Mouse (Mus musculus) olfactory bulb, adult 2 months (tissue): ENCODE measurements around the gene Fdx1. TPM values are rescaled to one million over a fixed set of nuclear protein-coding genes. Genes with fewer than 3 reads are reported as not detected.

Experiments used
- H3K27ac ChIP-seq: fragments of 200-500 bp; 2 replicates; pipeline ENCODE4 v1.5.1; 2012; ENCODE audit warnings: low read depth, low read length; ENCODE audit not compliant: insufficient read depth
- H3K4me1 ChIP-seq: fragments of 200-500 bp; 2 replicates; pipeline ENCODE4 v1.6.1; 2012; ENCODE audit warnings: low read length; ENCODE audit not compliant: control insufficient read depth, insufficient read depth
- H3K4me3 ChIP-seq: fragments of 200-500 bp; 2 replicates; pipeline ENCODE4 v1.5.1; 2012; ENCODE audit warnings: mild to moderate bottlenecking, low read depth, low read length, moderate library complexity; ENCODE audit not compliant: insufficient read depth
- CTCF ChIP-seq: fragments of 200-500 bp; IDR thresholded peaks from 2 replicates; pipeline ENCODE4 v1.5.1; 2012; ENCODE audit warnings: low read depth, mild to moderate bottlenecking, low read length, moderate library complexity; ENCODE audit not compliant: insufficient read depth
- POLR2A ChIP-seq: fragments of 200-500 bp; IDR thresholded peaks from 2 replicates; pipeline ENCODE4 v1.6.1; 2012; ENCODE audit warnings: mild to moderate bottlenecking, low read depth, low read length, moderate library complexity; ENCODE audit not compliant: insufficient read depth
- WGBS: fragments of 180-500 bp; shearing (Covaris S2); methylation state at CpG from one replicate; pipeline ENCODE4 v1.1.7; 2018; 5-methylcytosine and 5-hydroxymethylcytosine counted together
- polyA plus RNA-seq: library from polyadenylated mRNA; stranded (reverse); fragments of >200 nt; gene quantifications from 2 replicates; pipeline ENCODE4 v1.2.4, GENCODE M21; 2012; ENCODE audit warnings: low replicate concordance; ENCODE audit not compliant: missing spikeins, insufficient read depth, insufficient read length

Fdx1 gene
- polyA plus RNA-seq = not detected in 2 replicates

DNA sequence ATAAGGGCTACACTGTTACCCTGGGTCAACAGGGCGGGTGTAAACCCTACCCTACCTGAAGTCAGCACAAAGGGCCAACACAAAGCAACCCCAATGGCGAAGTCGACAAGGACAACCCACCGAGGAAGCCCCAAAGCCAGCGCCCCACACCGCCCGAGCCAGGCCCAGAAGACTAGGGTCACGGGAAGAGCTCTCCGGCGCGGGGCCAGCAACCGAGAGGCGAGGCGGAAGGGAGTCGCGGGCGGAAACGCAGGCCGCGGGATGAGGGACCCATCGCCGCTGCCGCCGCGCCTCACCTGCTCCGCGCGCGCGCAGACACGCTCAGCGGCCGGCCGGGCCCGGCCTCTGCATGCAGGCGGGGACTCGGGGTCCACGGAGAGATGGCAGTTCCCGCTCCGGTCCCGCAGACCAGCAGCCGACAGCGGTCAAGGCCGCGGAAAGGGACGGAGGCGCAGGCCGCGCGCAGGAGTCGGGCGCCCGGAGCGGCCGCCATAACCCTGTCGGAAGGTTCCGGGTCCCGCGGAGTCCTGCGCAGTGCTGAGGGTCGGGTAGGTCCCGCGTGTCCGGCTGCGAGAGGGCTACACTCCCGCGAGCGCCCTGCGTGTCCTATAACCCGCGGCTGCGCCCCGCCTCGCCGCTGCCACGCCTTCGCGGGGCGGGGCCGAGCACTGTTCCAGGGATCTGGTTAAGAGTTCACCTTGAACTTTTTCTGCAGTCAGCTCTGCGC is at the start of gene Fdx1:
Gene Fdx1 (minus strand): TSS at position 582 of the 727 bp plus-strand sequence.
- under 1% methylated on average over 75 of the region's 81 CpGs for WGBS
- Histone ChIP-seq H3K27ac (peak within 1 kb of the TSS; percentile 37; the same call in 1 of the 2 replicates), H3K4me1 (no peaks in the 10 kb centered on the region; the same call in 1 of the 2 replicates), H3K4me3 (peak within 1 kb of the TSS; percentile 79)
- TF ChIP-seq CTCF (no peak), POLR2A (peak; percentile 57; the same call in 1 of the 2 replicates)

DNA sequence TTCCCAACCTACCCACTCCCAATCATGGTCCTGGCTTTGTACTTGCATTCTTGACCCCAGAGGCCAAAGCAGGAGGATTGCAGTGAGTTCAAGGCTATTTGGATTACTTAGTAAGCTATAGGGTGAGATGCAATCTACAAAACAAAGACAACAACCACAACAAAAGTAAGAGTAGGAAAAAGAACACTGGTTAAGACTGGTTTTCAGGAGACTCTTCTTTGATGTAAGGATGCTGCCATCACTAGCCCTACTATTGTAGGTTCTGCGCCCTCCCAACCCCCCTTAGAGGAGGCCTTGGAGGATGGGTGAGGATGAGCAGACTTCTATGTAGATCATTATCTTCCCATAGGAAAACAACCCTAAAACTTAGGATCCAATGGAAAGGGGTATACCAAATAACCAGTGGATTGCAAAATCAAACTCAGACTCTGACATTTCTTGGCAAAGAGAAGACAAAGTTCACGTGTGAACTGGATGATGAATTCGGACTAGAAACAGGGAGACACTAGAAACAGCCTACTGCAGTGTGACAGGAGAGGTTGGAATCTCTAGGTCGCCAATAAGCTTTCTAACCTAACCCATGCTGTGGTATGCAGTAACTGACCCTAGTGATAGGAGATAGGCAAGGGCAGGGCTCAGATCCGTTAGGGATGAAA is 49.6 kb upstream of the Fdx1 start:
- 95% methylated on average over 5 of the region's 5 CpGs for WGBS
- TF ChIP-seq POLR2A (no peak), CTCF (no peak)

DNA sequence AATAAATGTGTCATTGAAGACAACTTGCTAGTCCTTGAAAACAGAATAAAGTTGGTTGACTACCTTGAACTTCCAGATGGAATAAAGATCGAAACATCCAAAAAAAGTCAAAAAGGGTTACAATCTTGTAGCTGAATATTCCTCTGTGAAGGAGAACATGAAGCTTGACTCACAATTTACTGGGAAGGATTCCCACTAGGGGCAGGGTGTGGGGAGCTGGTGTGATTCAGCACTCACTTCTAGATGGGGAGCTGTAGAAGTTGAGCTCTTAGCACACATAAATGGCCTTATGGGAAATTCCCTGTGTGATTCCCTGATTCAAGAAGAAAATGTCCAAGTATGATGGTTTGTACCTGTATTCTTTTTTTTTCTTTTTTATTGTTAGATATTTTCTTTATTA is 49.0 kb upstream of the Fdx1 start:
- TF ChIP-seq CTCF (no peak), POLR2A (no peak)
- no peak overlapping the region for H3K27ac ChIP-seq
- no peak overlapping the region for H3K4me3 ChIP-seq
- H3K4me1 ChIP-seq = no peaks in the 10 kb centered on the region
- 100% methylated on average over 1 of the region's 1 CpGs for WGBS

More for the DNA sequence above, 49.6 kb upstream of the Fdx1 start:
- no peaks in the 10 kb centered on the region for H3K4me1 ChIP-seq
- H3K27ac ChIP-seq = no peak overlapping the region
- H3K4me3 ChIP-seq = no peak overlapping the region

DNA sequence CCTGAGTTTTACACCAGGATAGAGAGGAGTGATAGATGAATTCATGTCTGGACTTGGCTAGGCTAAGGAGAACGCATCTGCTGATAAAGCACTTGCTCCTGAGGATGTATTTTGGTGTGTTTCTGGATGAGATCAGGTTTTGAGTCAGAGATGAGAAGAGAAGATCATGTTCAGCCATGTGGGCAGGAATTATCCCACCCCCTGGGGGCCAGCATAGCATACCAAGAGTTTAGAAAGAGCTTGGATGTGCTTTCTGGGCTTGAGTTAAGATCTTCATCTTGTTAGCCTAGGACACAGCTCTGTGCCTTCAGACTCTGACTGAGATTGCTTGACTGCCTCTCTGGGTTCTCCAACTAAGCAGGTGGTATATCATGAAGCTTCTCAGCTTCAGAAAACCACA is 45.2 kb upstream of the Fdx1 start:
- no peaks in the 10 kb centered on the region for H3K4me1 ChIP-seq
- H3K27ac ChIP-seq = no peak overlapping the region
- WGBS = 94% methylated on average over 1 of the region's 1 CpGs
- H3K4me3 ChIP-seq = no peak overlapping the region
- TF ChIP-seq POLR2A (no peak), CTCF (no peak)

DNA sequence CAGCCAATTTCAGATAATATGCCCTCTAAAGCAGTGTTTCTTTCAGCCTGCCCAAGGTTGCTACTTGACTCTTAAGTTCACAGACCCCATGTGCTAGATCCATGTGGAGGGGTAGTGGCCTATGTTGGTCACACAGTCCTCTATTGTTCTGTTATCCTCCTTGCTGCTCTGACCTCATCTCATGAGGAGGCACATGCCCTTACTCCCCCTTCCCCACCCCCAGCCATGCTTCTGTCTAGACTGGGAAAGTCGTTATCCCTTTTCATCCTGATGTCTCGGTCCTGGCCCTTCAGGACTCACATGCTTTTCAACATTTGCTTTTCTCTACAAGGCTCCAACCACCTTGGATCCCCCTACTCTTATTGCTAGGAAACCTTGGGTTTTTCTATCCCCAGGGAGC is 44.0 kb upstream of the Fdx1 start:
- TF ChIP-seq POLR2A = no peak
- no peak for TF ChIP-seq CTCF
- WGBS = 69% methylated on average over 2 of the region's 2 CpGs
- Histone ChIP-seq H3K4me1 (no peaks in the 10 kb centered on the region), H3K4me3 (no peak overlapping the region), H3K27ac (no peak overlapping the region)

DNA sequence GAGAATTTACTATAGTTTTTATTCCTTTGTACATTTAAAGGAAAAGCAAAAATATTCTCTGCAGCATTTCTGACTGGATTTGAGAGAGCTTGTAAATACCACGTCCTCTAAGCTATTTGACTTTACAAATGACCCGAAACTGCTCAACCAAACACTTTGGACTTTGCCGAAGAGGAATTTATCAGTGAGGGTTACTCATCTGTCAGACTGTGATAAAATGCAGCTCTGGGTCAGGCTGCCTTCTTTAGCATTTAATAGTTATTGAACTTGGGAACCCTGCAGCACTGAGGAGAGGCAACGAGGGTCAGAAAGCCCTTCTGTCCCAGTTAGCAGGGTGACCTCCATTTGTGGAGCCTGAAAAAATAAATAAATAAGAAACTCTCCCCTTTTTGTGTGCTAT is 40.1 kb upstream of the Fdx1 start:
- TF ChIP-seq CTCF = no peak
- no peak for TF ChIP-seq POLR2A
- Histone ChIP-seq H3K4me3 (no peak overlapping the region), H3K27ac (no peak overlapping the region), H3K4me1 (no peaks in the 10 kb centered on the region)
- WGBS = 91% methylated on average over 4 of the region's 4 CpGs

DNA sequence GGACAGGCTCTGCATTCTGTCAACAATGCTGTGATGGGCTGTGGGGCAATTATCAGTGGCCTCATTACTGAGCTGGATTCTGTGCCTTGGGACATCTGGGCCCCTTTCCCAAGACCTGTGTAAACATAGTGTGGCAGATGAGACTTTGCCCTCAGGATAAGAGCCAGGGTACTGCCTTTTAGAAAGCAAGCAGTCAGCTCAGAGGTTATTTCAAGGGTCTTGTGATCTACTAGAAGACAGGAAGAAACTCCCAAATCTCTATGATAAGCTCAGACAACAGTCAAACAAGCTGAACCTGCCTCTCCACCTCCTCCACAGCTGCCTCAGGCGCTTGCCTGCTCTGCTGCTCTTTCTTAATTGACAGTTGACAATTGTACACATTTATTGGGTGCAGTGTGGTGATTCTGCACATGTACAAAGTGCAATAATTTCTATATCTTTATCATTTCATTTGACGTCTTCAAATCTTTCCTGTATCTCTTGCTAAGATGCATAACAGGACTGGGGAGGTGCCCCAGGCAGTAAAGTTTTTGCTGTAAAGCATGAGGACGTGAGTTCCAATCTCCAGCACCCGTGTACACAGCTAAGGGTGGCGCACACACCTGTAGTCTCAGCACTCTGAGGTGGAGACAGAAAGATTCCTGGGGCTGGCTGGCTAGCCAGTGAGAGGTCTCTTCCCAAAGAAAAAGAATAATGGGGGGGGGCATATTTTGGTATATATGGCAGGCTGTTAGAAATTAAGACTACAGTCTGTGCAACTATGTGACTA is 32.2 kb upstream of the Fdx1 start:
- TF ChIP-seq CTCF (no peak), POLR2A (no peak)
- Histone ChIP-seq H3K4me1 (no peaks in the 10 kb centered on the region), H3K27ac (no peak overlapping the region), H3K4me3 (no peak overlapping the region)
- 95% methylated on average over 5 of the region's 5 CpGs for WGBS

DNA sequence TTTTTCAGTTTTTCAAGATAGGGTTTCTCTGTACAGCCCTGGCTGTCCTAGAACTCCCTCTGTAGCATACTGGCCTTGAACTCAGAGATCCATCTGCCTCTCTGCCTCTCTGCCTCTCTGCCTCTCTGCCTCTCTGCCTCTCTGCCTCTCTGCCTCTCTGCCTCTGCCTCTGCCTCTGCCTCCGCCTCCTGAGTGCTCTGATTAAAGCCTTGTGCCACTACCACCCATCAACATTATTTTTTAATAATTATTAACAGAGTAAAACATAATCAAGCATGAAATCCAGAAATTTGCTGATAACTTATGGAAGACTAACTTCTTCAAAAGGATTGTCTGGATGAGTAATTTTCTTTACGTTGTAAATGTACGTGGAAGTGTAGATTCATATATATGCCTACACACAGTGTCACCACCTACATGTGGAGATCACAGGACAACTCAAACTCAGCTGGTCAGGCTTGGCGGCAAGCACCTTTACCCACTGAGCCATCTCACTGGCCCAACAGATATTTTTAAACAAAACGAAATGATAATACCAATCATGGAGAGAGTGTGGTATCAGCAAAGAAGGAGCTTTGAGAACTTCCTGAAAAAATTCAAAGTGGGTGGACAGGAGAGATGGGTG is 31.4 kb upstream of the Fdx1 start:
- Histone ChIP-seq H3K27ac (no peak overlapping the region), H3K4me1 (no peaks in the 10 kb centered on the region), H3K4me3 (no peak overlapping the region)
- WGBS = 95% methylated on average over 5 of the region's 5 CpGs
- TF ChIP-seq CTCF = no peak
- no peak for TF ChIP-seq POLR2A
